8 mouse cellular contexts compared by ENCODE assay signal in the genomic region with DNA sequence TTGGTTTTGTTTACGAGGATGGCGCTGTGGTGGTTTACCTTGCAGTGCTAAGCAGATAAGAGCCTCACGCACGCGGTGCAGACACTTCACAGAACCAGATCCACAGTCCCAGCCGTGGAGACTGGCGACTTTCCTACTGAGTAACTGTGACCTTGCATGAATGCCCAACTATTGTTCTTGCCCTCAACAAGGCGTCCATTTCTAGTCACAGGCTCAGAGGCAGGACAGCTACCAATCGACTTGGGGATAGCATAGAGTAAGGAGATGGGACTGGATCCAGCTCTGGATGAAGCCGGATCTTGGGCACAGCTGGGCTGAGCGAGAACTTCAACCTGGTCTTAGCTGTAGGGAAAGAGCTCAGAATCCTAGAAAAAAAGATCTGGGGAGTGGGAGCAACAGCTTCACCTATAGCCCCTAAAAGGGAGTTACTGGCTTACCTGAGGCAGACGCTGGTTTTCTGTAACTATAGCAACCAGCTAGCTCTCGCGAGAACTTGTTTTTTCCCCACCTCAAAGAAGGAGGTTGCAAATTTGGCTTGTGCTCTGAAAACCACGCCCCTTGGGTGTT. TPM values are rescaled to one million over a fixed set of nuclear protein-coding genes. Genes with fewer than 3 reads are reported as not detected.
DNase-seq lines count a peak whose midpoint lies in the region; ATAC-seq and TF ChIP-seq lines count a peak whose summit lies in the region.

A gene (minus strand): TSS at position 462 of the 567 bp plus-strand sequence.

- TF ChIP-seq EP300 in liver, embryonic 14.5 days (IDR thresholded peaks at IDR 0.05; ENCODE audit: low read depth) = no peak

- no peaks in the 10 kb centered on the region for H3K27me3 ChIP-seq in heart, embryonic 14.5 days (ENCODE audit: control insufficient read depth, insufficient read depth, low read length)
- no peaks in the 10 kb centered on the region for H3K27me3 ChIP-seq in liver, embryonic 14.5 days (ENCODE audit: control insufficient read depth, insufficient read depth, low read length)
- no peaks in the 10 kb centered on the region for H3K27me3 ChIP-seq in neural tube, embryonic 12.5 days (replicated peaks)
- H3K27me3 ChIP-seq in testis, adult 2 months (ENCODE audit: control insufficient read depth, insufficient read depth, low read length) = no peaks in the 10 kb centered on the region

- peak within 1 kb of the TSS; percentile 44; the same call in 1 of the 2 replicates for H3K9ac ChIP-seq in heart, embryonic 14.5 days (ENCODE audit: low read length)
- H3K9ac ChIP-seq in liver, embryonic 14.5 days (replicated peaks) = peak within 1 kb of the TSS; percentile 47
- H3K9ac ChIP-seq in neural tube, embryonic 12.5 days = peak within 1 kb of the TSS; percentile 29; the same call in 1 of the 2 replicates

- DNase-seq in urinary bladder, adult 18-20 months (ENCODE audit: low spot score in 2 of 2) = peak; percentile 44 to 50
- DNase-seq in urinary bladder, postnatal 10 days (ENCODE audit: low spot score) = no peak
- DNase-seq in kidney, postnatal 10 days = peak; percentile 80
- peak; percentile 69 to 73 (median 72) for DNase-seq in liver, embryonic 14.5 days (ENCODE audit: low read depth in 3 of 3, low spot score in 3 of 3)

- 2% methylated on average over 15 of the region's 15 CpGs for WGBS in heart, embryonic 14.5 days
- 2% methylated on average over 15 of the region's 15 CpGs for WGBS in liver, embryonic 14.5 days (ENCODE audit: insufficient replicate concordance)
- WGBS in neural tube, embryonic 12.5 days = 1% methylated on average over 15 of the region's 15 CpGs

- H3K4me3 ChIP-seq in heart, embryonic 14.5 days (ENCODE audit: control insufficient read depth in 1 of 2, insufficient read depth in 1 of 2, low read depth in 1 of 2, low read length in 2 of 2) = peak within 1 kb of the TSS; percentile 25 to 41
- H3K4me3 ChIP-seq in liver, embryonic 14.5 days (ENCODE audit: insufficient read depth in 1 of 2, low read depth in 2 of 2, low read length in 2 of 2) = peak within 1 kb of the TSS; percentile 53 to 66
- H3K4me3 ChIP-seq in neural tube, embryonic 12.5 days = peak within 1 kb of the TSS; percentile 27
- peak within 1 kb of the TSS; percentile 92 for H3K4me3 ChIP-seq in testis, adult 2 months (ENCODE audit: control insufficient read depth, low read depth, low read length)

- no peaks in the 10 kb centered on the region; a peak in 1 of 4 replicates for H3K4me1 ChIP-seq in heart, embryonic 14.5 days (ENCODE audit: control insufficient read depth in 2 of 2, insufficient read depth in 2 of 2, low read length in 2 of 2)
- H3K4me1 ChIP-seq in liver, embryonic 14.5 days (replicated peaks; ENCODE audit: control insufficient read depth in 2 of 2, insufficient read depth in 2 of 2, low read length in 1 of 2) = peaks cover 2 to 8% of the 10 kb centered on the region in 2 experiments; a peak in 3 of 4 replicates
- H3K4me1 ChIP-seq in neural tube, embryonic 12.5 days = no peaks in the 10 kb centered on the region
- peaks cover 5% of the 10 kb centered on the region; the same call in 1 of the 2 replicates for H3K4me1 ChIP-seq in testis, adult 2 months (ENCODE audit: control insufficient read depth, insufficient read depth, low read length)

- peak; percentile 87 for ATAC-seq in erythroblast, adult 5-6 weeks (replicated peaks; ENCODE audit: low FRiP score, poor library complexity, severe bottlenecking)
- no peak; the same call in 1 of the 2 replicates for ATAC-seq in heart, embryonic 14.5 days (ENCODE audit: insufficient number of reproducible peaks, insufficient read depth, low FRiP score, low read depth)
- ATAC-seq in liver, embryonic 14.5 days (ENCODE audit: insufficient read depth) = peak; percentile 78
- peak; percentile 41; the same call in 1 of the 2 replicates for ATAC-seq in neural tube, embryonic 12.5 days (ENCODE audit: low FRiP score, low read depth)

- no peak for TF ChIP-seq CTCF in liver, embryonic 14.5 days (IDR thresholded peaks at IDR 0.05; ENCODE audit: low read depth)
- TF ChIP-seq CTCF in testis, adult 2 months (IDR thresholded peaks at IDR 0.05; ENCODE audit: control insufficient read depth, insufficient read depth, insufficient replicate concordance, low read depth, low read length) = no peak

- H3K27ac ChIP-seq in heart, embryonic 14.5 days (replicated peaks in 1 of 2; ENCODE audit: control insufficient read depth in 1 of 2, insufficient read depth in 1 of 2, low read depth in 2 of 2, low read length in 2 of 2) = no peak within 1 kb of the TSS
- no peak within 1 kb of the TSS for H3K27ac ChIP-seq in liver, embryonic 14.5 days
- no peak within 1 kb of the TSS for H3K27ac ChIP-seq in neural tube, embryonic 12.5 days
- peak within 1 kb of the TSS; percentile 82 for H3K27ac ChIP-seq in testis, adult 2 months (ENCODE audit: control insufficient read depth, insufficient read depth, low read depth, low read length)

- H3K36me3 ChIP-seq in heart, embryonic 14.5 days (ENCODE audit: control insufficient read depth, insufficient read depth, low read length) = peaks cover 17% of the 10 kb centered on the region
- peaks cover 14% of the 10 kb centered on the region for H3K36me3 ChIP-seq in liver, embryonic 14.5 days (replicated peaks; ENCODE audit: control insufficient read depth, insufficient read depth, low read depth)
- no peaks in the 10 kb centered on the region for H3K36me3 ChIP-seq in neural tube, embryonic 12.5 days
- no peaks in the 10 kb centered on the region; the same call in 1 of the 2 replicates for H3K36me3 ChIP-seq in testis, adult 2 months (ENCODE audit: control insufficient read depth, insufficient read depth, low read length)

- TF ChIP-seq POLR2A in testis, adult 2 months (IDR thresholded peaks at IDR 0.05; ENCODE audit: control insufficient read depth, low read depth, low read length) = no peak

- no peaks in the 10 kb centered on the region for H3K9me3 ChIP-seq in heart, embryonic 14.5 days (ENCODE audit: control insufficient read depth, low read length)
- no peaks in the 10 kb centered on the region for H3K9me3 ChIP-seq in liver, embryonic 14.5 days (ENCODE audit: control insufficient read depth, low read length)
- H3K9me3 ChIP-seq in neural tube, embryonic 12.5 days = no peaks in the 10 kb centered on the region

- peak within 1 kb of the TSS; percentile 76 for H3K4me2 ChIP-seq in heart, embryonic 14.5 days (ENCODE audit: low read length)
- H3K4me2 ChIP-seq in liver, embryonic 14.5 days (ENCODE audit: low read depth) = peak within 1 kb of the TSS; percentile 82
- H3K4me2 ChIP-seq in neural tube, embryonic 12.5 days (replicated peaks) = peak within 1 kb of the TSS; percentile 62

RNA-seq across cellular contexts. Expression of the gene that starts here (rescaled TPM):
- total RNA-seq in erythroblast, adult 5-6 weeks (2015; ENCODE audit: low replicate concordance) = 1.3 TPM in 2 replicates
- 0.09 TPM in 1 of 2 replicates, not detected in the other for total RNA-seq in erythroblast, adult 5-6 weeks (2017; ENCODE audit: low replicate concordance)
- 0.18 and 0.63 TPM in 2 replicates for polyA plus RNA-seq in heart, embryonic 14.5 days (2014; fragmentation: Nextera tagmentation; extraction: Ambion mirVana)
- 0.01 and 0.03 TPM in 2 replicates for polyA plus RNA-seq in liver, embryonic 14.5 days (2012; rRNA removed)
- 0.08 and 0.28 TPM in 2 replicates for polyA plus RNA-seq in liver, embryonic 14.5 days (2014; fragmentation: Nextera tagmentation; extraction: Ambion mirVana)
- polyA plus RNA-seq in neural tube, embryonic 12.5 days (2016; fragmentation: Nextera tagmentation; extraction: Ambion mirVana) = 0.23 and 0.41 TPM in 2 replicates
- 55.1 and 56.7 TPM in 2 replicates for polyA plus RNA-seq in testis, adult 2 months (2012; rRNA removed)

Comparison
In these comparisons a context has a peak if more than half of its experiments do, and no peak if none do; other contexts are left out.
1. RNA of the gene that starts here (polyA plus RNA-seq): 55.1 to 56.7 TPM in testis, adult 2 months; 0.18 to 0.63 TPM in heart, embryonic 14.5 days, 0.23 to 0.41 TPM in neural tube, embryonic 12.5 days and 0.01 to 0.28 TPM in liver, embryonic 14.5 days; every median in the first group is over 10 times any median in the second.
2. Peak in DNase-seq, ATAC-seq, H3K4me3 ChIP-seq, H3K9ac ChIP-seq and H3K4me2 ChIP-seq in liver, embryonic 14.5 days; RNA of the gene not detected or under 1 TPM.
3. Peak in ATAC-seq, H3K4me3 ChIP-seq, H3K9ac ChIP-seq and H3K4me2 ChIP-seq in neural tube, embryonic 12.5 days; RNA of the gene not detected or under 1 TPM.
4. H3K4me3 ChIP-seq: peak in every context shown above with its lines; median percentile 92 in testis, adult 2 months; 60 in liver, embryonic 14.5 days; 33 in heart, embryonic 14.5 days; 27 in neural tube, embryonic 12.5 days.
5. Peak in every context shown above with its lines, with median percentiles within 50 percentile points of each other: H3K4me2 ChIP-seq and H3K9ac ChIP-seq.